Mouse (Mus musculus) heart, adult 18-20 months (tissue): ENCODE results near the gene Gm20075. TPM values are rescaled to one million over a fixed set of nuclear protein-coding genes. Genes with fewer than 3 reads are reported as not detected.
"Not testable (repeated sequence)": the region's sequence is repeated elsewhere in the genome, so short reads cannot be mapped to it uniquely, and the experiment has no call there.

Source experiments
- DNase-seq, 2 experiments: peaks; one replicate each; pipeline ENCODE4 v3.0.0; 2021 to 2022; ENCODE audit warnings: mixed read lengths in 1 of 2
- long read RNA-seq, 2 experiments: library from polyadenylated mRNA; stranded (forward); transcript quantifications; one replicate each; pipeline ENCODE4 v2.0.0; 2021
- total RNA-seq, 2 experiments: library from RNA; stranded (reverse); gene quantifications; 2 replicates each; pipeline ENCODE4 v1.2.3; 2021

Gm20075 gene
- 10 to 100 TPM; 12.3 to 15.4 TPM for total RNA-seq
- long read RNA-seq, experiment 1, partial matches to known transcripts = 0 of 4 reads
- long read RNA-seq, experiment 1, other reads (novel, unspliced or antisense) = 0 of 4 reads
- long read RNA-seq, experiment 2, partial matches to known transcripts = 0 of 2 reads
- long read RNA-seq, experiment 2, other reads (novel, unspliced or antisense) = 0 of 2 reads

DNA sequence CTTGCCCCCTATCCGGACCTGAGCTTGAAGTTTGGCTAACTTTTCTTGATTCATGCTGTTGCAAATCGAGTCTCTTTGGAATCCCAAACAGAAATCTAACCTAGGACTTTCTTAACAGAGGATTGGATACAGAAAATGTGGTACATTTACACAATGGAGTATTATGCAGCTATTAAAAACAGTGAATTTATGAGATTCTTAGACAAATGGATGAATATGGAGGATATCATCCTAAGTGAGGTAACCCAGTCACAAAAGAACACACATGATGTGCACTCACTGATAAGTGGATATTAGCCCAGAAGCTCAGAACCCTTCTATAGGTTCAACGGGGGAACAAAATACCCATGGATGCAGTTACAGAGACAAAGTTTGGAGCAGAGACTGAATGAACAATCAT is at the start of gene Gm20075:
TSS of gene Gm20075 (minus strand) at position 101 of the 400 bp plus-strand sequence.
- DNase-seq = not testable (repeated sequence)

DNA sequence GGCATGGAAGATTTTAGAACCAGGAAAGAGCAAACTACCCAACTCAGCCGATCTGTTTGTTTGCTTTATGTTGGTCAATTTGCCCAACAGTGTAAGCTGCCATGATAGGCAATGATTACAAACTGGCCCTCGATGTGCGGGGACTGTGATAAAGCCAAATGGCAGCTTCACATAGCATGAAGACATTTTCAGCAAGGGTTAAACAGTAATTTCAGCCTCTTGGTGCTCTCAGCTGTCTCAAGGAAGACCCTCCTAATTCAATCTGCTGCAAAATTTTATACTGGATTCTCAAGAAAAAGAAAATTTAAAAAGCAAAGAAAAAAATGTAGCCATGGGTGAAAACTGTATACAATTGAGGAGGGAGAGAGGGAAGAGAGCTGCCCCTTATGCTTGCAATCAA is 47.9 kb upstream of the Gm20075 start:
- no peak for DNase-seq

DNA sequence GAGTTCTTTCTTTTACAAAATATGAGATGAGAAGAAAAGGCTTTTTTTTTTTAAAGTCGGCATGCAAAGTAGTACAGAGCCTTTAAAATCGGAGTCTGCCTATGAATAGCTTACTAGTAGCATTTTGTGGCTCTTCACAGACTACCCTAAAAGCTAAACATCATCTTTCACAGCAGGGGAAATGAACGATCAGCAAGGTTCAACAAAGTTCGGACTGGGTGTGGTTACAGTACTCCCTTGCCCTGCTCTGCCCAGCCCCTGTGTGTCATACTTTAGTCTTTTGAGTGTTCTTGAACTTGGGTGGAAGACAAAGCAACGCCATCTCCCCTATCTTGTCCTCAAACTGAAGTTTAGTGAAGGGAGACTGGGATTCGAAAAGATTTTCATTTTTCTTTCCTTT is 45.5 kb upstream of the Gm20075 start:
- no peak for DNase-seq

DNA sequence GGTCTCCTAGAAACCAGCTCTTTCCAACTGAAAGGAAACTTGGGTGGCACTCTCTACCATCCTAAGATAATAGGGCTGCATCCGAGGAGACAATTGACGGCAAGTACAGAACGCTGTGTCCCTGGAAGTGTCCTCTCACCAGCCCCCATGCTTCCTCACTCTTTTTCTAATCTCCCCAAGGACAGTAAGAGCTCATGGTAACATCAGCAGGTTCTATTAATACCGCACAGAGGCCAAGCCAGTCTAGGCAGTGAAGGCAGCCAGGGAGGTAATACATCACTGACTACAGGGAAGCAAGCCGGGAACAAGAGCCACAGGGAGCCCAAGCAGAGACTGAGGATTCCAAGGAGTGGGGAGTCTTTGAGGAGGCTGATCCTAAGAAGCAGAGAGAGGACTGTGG is 43.8 kb upstream of the Gm20075 start:
- DNase-seq = peak; percentile 7 to 23

DNA sequence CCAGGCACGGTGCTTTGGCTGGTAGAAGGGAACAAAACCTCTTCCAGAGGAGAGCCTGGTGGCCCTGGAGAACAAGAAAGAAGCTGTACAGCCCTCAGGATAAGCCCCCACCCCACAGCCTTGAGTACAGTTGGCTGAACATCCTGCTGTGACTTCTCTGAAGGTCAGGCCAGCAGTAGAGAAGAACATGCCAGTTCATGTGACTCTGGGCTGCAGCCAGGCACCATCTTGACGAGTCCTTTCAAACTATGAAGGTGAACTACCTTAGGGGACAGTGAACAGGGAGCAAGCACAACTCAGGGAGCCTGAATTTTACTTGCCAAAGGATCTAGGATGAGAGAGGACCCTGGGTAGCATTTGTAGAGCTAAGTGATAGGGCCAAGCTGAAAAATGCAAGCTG is 31.5 kb upstream of the Gm20075 start:
- peak; percentile 54 to 64 for DNase-seq

DNA sequence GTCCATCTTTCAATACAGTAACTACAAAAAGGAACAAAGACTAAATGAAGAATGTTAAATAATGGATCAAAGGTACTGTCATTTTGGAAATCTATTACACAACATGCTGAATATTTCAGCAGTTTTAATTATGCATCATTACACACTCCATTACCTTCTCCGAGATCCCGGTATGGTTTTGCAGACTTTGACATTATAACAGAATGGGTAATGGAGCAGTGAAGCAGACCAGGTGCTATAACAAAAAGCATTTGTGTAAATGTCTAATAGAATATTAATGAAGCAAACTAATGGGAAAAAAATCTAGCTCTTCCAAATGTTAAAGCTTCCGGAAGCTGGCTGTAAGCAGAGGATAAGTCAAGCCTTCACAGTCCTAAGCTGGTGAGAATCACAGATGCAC is 29.6 kb upstream of the Gm20075 start:
- DNase-seq = no peak

DNA sequence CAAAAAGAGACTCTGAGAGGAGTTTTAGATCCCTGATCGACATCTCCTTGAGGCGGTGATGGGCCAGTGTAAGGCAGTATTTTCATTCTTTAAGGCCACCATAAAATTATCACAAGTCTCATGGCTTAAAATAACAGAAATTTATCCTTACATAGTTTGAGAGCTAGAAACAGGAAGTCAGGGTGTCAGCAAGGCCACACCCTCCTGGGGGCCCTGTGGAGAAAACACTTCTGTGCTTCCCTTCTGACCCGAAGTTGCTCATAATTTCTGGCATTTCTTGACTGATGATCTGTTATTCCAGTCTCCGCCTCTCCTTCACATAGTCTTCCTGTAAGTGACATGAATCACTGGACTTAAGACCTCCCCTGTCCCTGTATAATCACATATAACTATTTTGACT is 25.2 kb upstream of the Gm20075 start:
- no peak for DNase-seq

DNA sequence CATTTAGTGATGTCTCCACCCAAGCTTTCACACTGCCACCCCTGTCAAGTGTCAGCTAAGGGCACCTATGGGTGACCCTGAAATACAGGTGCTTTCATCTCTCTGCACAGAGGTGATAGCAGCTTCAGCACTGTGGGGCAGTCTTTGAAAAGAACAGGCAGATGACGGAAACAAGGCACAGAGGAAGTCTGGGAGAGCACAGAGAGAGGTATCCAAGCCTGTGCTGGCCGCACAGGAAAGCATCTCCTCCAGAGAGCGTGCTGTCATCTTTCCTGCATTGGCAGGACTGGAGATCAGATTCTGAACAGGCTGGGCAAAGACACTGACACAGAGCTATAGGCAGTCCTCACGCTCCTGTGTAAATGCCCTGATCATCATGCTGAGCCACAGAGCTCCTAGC is 9.8 kb upstream of the Gm20075 start:
- no peak for DNase-seq

DNA sequence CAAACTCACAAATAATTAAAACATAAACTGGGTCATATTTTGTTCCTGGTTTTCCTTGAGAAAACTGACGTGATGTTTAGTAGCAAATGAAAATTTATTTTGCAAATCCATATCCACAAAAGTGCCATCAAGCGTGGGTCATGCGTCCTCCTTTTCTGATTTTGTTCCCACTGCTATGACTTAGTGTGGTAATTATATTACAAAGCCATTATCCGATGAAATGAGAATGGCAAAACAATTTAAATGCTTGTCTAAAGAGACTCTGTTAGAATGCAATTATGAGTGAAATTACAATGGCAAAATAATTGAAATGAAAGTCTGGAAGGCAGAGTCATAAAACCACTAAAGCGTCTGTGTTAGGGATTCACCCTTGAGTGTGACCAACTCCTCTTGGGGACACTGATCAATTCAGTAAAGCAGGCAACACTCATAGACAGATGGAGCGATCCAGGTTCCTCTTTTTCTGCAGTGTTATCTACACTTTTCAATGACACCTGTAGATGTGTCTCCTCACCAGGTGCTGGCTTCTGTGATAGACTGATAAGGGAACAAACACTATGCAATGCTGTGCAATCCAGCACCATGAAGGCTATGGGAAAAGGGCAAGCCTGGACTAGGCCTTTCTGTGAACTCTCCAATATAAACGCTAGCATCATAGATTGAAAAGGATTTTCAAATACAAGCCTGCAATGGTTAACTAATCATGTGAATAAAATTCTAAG is 4.6 kb upstream of the Gm20075 start:
- DNase-seq = no peak

DNA sequence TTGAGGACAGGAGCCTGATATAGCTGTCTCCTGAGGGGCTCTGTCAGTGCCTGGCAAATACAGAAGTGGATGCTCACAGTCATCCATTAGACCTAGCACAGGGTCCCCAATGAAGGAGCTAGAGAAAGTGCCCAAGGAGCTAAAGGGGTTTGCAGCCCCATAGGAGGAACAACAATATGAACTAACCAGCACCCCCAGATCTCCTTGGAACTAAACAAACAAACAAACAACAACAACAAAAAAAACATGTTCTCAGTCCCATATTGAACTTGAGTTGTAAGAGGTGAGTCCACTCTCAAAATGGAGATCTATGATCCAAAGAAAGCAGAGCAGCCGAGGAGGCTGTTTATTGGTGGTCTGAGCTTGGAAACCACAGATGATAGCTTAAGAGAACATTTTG is 578 bp upstream of the Gm20075 start, which contains the start of gene Gm17190:
TSS of gene Gm17190 (plus strand) at position 301 of the 400 bp plus-strand sequence.
- not testable (repeated sequence) for DNase-seq

DNA sequence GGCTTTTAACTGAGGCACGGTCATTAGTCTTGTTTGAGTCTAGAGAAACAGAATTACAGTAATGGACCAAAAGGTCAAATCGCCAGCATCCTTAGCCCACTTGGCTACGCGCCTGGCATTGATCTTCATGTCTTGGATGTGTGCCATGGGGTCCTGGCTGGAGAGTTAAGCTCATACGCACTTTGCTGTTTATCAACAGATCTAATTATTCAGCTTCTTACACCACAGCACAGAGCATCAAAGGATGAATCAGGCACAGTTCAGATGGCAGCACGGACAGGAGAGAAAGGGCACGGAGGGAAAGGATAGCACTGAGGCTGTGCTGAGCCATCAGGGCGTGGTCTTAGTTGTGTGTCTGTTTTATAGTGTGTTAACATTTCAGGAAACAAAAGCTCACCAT is 7.6 kb downstream of the Gm20075 start:
- DNase-seq = no peak

DNA sequence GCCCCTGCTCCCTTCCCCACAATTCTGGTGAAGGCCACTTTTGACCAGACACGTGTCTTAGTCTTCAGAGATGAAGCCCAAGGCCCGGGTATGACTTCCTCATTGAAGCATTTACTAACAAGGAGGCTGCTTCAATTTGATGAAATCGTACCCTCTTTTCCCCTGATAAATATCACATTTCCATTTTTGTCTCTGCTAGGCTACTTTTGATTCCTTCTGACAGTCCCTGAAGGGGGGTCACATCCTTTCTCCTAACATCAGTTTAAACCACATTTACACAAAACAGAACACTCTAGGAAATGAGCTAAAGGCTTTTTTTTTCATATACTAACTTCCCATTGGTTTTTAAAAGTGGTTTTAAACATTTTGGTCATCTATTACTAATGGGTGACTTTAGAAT is 28.4 kb downstream of the Gm20075 start:
- no peak for DNase-seq

DNA sequence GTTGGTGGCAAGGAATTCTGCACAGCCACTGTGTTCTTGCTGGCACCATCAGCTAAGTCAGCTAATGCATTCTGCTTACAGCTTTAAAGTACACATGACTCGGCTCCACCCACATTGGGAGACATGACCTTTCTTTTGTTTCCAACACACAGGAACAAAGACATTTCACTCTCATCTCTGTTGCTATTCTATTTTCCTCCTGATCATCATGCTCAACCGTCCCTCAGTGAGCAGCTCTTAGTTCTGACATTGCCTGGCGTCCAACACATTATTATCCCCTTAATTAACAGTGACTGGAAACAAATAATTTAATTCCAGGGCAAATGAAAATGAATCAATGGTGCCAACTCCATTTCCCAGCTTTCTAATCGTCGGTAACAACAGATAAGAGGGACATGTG is 35.8 kb downstream of the Gm20075 start:
- DNase-seq = no peak

DNA sequence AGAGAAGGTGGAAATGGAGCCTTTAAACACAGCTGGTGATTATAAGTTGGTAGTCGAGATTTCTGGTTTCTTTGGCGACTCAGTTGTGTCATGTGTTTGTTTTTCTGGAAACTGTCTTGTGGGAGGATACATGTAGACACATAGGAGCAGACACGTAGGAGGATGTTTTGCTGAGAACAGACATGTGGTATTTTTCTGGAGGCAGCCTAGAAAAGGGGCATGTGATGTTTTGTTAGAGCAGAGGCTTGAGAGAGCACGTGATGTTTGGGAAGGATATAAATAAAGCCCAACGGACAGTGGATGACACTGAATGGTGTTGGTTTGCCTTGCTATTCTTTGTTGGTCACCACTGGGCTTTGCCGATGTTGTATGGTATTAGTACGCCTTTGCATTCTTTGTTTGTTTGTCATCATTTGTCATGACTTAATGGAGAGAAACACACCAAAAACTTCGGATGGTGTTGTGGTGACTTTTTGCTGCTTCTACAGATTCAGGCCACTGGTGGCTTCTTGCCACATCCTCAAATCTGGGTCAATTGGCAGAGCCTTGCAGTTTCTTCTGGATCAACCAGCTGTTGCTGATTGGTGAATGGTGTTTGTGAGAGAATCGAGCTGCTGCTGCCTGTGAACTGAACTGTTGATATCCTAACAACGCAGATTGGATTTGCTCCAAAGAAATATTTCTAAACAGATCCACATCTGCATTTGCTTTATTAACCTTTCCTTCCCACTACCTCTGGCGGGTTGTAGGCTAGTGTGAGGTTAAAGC is 40.7 kb downstream of the Gm20075 start:
- no peak for DNase-seq

DNA sequence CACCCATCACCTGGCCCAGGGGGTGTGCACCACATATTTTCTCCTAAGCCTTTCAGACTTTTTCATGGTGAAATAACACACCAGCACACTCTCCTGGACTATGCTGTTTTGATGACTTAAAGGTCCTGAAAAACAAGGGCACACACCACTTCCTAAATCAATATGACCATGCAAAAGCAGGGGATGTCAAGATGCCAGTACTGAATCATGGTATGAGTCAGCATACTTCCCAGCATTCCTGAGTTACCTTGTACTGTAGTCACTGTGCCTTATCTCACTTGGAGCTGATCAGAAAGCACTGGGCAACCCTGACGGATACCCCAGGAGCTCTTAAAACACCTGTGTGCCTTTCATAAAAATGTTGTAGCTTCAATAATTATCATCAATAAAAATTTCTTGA is 41.6 kb downstream of the Gm20075 start:
- no peak for DNase-seq

DNA sequence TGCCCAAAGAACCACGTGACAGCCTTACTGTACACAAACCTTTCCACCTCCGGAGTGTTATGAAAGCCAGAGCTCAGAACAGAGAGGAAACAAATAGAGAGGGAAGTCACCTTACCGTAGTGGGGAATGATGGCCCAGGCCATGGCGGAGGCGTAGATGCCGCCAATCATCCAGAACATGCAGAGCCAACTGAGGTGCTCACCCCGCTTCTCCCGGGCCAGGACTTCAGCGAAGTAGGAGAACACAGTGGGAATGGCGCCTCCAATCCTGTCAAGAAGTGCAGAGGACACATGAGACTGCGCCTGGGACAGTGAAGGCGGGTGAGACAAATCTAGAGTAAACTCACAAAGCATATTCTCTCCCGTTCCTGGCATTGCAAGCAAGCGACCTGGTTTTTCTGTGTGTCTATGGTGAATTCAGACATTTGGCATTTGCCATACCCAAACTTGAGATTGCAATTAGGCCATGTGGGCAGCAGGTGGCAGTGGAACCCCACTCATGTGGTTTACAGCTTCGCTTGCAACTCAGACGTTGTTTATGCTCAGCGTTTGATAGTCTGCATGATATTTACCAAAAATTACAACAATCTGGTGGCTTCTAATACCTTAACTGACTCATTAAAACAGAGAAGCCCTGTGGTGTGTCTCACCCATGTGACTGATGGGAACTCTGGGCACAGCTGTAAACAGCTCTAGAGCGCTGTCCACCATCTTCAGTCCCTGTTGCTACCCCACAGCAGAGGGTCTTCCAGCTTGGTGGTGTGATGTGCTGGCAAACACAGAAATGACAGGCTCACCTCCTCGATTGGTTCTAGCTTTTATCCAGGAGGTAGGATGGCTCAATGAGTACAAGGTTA is 50.6 kb downstream of the Gm20075 start:
- DNase-seq = peak; percentile 7 to 61

Other genes starting within 250 kb of the Gm20075 start
- gene Iqgap2, start 189.5 kb downstream of the Gm20075 start, total RNA-seq = 1 to 10 TPM; 2.7 to 3.7 TPM
- gene Gm17190, start 678 bp upstream of the Gm20075 start, total RNA-seq = not detected
- under 1 TPM; 0.32 to 0.33 TPM for gene Sv2c, start 51.2 kb upstream of the Gm20075 start, total RNA-seq